Mouse (Mus musculus): ENCODE data around the gene Gabarap.

Gene Gabarap

DNA sequence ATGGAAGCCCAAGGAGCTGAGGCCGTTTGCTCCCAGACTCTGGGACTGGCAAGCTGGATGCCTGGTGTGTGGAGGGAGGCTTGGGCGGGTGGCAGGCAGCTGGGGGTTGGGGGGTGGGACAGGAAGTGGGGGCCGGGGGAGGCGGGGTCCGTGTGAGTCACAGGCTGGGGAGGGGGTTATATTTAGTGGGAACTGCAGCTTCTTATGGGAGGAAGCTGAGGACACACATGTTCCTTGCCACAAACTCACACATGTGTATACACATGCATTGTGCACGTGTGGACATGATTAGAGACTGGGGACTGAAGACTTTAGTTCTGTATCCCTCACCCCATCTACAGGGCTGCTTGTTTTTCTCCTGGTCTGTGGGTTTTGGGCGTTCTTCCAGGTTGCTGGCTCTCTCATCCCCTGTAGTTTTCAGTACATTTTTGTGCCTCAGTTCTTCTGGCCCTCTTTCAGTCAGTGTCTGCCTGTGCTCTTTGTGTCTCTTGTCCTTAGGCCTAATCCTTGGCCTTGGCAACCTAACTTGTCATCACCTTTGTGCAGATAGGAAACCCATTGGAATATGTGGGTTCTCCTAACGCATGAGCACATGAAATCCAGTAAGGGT is 29.2 kb downstream of the Gabarap start:
- DNase-seq (ENCODE audit: inconsistent ontology term), result peak; percentile 38

DNA sequence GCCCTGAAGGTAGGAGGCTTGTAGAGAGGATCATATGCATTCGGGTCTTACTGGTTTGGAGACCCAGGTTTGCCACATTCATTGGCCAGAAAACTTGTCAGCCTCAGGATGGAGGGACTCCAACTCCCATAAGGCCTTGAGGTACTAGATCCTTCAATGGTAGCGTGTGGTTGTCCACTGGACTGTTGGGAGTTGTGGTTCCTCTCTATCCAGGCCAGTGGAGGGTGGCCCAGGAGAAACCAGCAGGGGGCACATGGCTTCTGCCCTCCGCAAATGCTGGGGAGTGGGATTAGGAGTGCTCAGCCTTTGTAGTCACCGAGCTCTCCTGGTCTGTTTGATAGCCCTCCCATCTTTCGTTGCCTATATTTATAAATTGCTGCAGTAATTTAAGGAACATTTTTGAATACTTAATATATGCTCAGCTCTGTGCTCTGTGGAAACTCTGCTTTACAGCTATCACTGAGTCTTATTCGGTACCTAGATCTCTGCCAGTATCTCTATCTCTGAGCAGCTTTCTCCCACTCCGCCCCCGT is 29.9 kb downstream of the Gabarap start:
- DNase-seq (ENCODE audit: inconsistent ontology term), result peak; percentile 85

DNA sequence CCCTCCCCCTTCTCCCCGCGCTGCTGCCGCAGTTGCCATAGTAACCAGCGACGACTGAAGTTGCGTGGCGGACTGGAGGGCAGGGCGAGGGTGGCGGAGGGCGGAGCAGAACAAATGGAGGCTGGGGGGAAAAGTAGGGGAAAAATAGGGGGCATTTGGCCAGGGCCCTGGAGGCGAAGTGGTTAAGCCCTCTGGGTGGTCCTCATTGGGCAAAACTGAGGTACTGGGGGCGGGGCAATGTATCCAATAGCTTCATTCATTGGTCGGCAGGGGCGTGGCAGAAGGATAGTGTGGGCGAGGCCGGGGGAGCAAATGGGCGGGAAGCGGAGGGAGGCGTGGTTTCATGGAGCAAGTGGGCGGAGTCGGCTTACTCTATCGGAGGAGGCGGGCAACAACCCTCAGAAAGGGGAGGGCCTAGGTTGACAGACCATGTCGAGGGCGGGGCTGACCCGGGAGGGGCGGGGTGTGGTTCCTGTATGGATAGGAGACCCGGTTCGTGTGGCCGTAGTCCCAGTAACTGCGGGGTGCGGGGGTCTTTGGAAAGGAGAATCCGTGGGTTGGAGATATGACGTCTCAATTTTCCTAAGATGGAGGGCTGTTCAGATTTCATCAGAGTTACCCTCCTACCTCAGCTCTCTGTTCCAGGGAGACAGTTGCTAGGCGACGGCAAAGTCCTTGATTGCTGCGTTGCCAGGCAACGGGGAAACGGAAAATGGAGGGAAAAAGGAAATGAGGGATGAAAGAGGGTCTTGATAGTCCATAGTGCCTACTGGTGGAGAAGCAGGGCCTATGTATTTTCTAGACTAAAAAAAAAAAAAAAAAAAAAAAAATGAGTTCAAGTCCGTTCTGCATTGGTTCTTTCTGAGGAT is 30.6 kb downstream of the Gabarap start:
- DNase-seq (ENCODE audit: inconsistent ontology term), result peak; percentile 99

DNA sequence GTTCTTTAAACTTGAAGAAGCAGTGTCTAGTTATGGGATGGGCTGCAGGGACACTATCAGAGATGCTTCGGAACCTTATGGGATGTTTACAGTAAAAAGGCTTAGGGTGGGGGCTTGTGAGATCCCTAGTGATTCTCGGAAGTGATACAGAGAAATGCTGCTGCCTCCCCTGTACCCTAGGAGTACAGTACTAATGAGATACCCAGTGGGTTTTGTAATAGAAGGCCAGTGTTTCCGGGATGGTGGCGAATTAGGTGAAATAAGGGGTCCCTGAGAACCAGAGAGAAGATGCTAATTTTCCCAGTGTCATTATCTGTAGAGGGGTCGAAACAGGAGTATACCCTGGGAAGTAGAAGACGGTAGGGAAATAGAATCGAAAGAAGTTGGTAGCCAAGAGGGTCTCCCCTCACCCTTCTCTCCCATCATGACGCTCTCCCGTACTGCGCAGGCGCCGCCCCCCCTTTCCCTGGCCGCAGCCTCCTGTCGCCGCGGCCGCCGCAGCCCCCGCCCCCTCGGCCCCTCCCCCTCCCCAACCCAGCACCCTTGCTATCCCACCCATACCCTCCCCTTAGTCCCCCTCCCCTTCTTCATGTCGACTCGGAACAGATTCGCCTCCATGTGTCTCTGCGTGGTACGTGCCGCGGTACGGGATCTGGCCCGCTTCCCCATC is 32.7 kb downstream of the Gabarap start:
- DNase-seq (ENCODE audit: inconsistent ontology term), result peak; percentile 52

DNA sequence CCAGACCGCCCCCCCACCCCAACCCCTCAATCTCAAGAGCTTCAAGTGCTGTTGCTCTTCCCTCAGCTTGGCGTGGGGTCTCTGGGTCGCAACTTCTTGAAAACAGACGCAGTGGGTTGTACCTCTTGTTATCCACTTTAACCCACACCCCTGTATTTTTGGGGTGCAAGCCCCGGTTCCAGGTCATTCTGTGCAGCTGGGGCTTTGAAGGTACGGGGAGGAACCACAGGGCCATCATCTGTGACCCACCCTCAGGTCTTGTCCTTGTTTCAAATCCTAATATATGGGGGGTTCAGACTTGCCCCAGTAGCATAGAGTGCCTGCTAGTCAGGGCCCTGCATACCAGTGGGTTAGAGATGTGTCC is 33.2 kb downstream of the Gabarap start:
- no peak for DNase-seq (ENCODE audit: inconsistent ontology term)

DNA sequence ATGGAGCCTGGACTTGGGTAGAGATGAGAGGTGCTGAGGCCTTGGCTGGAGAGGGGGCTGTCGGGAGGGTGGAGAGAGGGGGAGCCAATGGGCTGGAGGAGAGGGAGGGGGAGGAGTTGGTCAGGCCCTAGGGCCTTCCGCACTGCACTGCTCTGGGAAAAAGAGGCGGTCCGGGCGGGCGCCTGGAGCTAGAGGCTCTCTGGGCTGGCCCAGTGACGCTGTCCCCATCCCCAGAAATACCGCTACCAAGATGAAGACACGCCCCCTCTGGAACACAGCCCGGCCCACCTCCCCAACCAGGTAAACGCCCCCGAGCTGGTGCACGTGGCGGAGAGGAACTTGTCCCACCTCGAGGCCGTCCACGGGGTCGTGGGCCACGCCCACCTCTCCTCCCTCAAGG is 35.7 kb downstream of the Gabarap start:
- peak; percentile 93 for DNase-seq (ENCODE audit: inconsistent ontology term)

DNA sequence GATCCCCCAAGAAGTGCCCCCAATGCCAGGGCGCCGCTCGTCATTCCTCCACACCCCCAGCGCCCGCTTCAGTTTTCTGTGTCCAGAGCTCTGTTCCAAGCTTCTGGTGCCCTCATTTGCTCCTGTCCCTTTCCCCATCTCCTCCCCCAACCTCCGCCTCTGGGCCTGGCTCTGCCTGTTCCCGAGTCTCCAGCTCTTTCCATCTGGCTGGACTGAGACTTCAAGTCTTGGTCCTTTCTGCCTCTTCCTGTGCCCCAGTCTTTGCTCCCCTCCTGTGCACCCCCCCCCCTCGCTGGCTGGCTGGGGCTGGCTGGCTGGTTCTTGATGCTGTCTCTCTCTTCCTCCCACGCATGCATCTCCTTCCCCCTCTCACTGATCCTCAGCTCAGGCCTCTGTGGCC is 36.5 kb downstream of the Gabarap start:
- peak; percentile 72 for DNase-seq (ENCODE audit: inconsistent ontology term)

DNA sequence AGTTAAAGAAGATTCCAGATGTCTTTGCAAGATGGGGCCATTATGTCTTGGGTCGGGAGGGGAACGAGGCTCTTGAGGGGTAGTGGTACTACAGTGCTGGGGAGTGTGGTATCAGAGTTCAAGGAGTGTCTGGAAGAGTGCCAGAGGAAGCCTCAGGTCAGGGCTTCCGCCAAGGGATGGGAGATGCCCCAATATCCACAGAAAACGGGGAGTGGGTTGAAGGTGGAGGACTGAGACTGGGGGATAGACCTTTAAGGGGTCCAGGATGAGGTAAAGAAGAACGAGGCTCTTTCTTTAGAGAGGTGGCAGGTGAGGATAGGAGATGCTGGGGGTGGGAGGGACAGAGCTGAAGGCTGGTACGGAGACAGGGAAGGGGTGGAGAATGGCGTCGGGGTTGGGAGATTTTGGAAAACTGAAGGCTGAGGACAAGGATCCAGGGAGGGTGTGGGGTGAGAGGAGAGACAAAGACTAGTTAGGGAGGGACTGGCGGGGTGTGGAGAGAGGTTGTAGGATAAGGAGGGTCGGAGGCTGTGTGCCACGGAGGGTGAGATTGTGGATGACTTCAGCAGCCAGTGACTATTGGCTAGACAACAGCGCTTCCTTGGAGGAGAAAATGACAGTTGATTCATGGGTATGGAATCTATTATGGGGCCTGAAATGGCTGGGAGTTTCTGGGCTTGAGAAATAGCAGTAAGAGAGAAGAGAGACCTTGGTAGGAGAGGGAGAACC is 37.6 kb downstream of the Gabarap start:
- DNase-seq (ENCODE audit: inconsistent ontology term), result no peak

DNA sequence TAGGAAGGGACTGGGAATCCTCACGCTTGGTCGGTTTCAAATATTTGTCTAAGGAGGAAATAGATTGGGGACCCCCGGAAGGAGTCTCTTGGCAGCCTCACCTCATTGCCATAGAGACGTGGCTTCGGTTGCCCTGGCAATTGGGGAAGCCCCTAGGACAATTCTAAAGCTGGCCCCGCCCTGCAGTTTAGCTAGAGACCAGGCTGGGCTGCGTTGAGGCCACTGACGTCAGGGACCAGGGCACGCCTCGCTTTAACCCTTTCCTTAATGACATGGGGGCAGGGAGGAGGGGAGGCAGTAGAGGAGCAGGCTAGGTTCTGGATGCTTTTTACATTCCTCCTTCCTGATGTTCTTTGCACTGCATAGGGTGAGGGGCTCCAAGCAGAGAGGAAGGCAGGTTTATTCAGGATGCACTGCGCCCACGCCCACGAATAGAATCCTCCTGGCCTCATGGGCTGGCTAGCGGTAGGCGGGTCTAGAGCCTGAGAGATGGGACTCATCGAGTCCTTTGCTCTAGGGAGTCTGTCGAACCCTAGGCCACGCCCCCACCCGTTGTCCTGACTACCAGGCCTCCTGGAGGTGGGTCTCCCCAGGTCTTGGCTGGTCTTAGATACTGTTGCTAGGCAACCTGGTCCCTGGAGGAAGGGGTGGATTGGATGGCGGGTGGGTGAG is 38.3 kb downstream of the Gabarap start:
- DNase-seq (ENCODE audit: inconsistent ontology term), result peak; percentile 97

DNA sequence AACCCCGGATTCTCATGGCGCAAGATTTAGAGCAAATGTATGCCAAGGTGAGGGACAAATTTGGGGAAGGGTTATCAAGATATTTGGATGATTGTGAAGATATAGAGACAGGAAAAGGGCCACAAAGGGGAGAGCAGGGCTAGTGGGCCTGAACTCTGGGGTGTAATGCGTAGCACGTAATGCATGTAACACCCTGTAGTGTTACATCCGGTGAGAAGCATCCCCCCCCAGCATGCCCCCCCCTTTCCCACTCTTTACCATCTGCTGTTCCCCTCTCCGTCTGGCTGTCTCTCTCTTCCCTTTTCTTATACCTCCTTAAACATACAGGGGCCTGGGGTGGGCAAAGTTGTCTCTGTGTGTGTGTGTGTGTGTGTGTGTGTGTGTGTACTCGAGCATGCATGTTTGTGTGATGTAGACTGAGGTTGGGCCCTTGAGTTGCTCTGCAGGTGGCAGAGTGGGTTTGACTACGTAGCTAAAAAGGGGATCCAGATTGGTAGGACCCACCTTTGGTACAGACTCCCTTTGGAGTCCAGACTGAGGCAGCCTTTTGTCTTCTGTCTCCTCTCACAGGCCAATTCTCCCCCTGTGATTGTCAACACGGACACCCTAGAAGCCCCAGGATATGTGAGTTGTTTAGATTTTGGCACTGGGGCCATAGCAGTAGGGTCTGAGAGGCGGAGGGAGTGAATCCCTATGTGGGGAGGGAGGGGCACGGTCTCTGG is 39.0 kb downstream of the Gabarap start:
- DNase-seq (ENCODE audit: inconsistent ontology term), result no peak

DNA sequence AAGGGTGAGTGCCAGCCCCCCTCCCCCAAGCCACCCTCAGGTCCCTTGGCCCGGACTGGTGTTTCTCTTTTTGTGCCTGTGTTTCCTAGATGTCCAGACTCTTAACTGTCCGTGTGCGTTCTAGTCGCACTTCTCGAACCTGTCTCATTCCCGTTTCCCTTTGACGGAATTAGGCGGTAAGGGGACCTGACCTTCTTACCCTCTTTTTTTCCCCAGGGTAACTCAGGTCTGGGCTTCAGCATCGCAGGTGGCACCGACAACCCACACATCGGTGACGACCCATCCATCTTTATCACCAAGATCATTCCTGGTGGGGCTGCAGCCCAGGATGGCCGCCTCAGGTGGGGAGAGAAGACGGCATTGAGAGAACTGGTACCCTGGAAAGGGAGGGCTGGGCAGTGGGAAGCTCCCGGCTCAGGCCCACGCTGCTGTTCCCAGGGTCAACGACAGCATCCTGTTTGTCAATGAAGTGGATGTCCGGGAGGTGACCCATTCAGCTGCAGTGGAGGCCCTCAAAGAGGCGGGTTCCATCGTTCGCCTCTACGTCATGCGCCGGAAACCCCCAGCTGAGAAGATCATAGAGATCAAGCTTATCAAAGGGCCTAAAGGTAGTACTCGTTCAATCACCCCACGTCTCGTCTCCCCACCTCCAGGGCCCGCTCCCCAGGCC is 39.8 kb downstream of the Gabarap start:
- no peak for DNase-seq (ENCODE audit: inconsistent ontology term)

DNA sequence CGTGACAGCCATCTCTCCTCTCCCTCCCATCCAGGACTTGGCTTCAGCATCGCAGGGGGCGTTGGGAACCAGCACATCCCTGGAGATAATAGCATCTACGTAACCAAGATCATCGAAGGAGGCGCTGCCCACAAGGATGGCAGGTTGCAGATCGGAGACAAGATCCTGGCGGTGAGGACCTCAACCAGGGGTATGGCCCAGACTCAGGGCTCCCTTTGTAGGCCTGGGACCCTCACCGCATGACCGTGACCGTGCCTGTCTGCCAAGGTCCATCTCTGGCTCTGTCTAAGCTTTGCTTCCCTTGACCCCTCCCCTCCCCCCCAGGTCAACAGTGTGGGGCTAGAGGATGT is 40.4 kb downstream of the Gabarap start:
- DNase-seq (ENCODE audit: inconsistent ontology term), result no peak

DNA sequence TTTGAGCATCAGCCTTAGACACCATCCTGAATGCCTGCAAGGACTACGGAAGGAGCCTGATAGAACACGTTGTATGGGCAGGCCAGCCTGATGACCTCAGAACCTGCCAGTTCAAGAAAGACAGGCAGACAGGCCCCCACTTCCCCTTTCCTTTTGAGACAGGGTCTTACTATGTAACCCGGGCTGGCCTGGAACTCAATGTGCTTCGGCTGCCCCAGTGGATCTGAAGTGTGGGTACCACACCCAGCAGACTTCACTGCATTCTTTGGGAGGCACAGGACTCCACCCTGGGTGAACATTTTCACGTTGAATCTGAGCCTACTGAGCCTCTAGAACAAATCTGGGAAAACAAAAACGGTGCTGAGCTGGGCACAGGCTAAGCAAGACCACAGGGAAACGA is 47.2 kb downstream of the Gabarap start:
- no peak for DNase-seq (ENCODE audit: inconsistent ontology term)

DNA sequence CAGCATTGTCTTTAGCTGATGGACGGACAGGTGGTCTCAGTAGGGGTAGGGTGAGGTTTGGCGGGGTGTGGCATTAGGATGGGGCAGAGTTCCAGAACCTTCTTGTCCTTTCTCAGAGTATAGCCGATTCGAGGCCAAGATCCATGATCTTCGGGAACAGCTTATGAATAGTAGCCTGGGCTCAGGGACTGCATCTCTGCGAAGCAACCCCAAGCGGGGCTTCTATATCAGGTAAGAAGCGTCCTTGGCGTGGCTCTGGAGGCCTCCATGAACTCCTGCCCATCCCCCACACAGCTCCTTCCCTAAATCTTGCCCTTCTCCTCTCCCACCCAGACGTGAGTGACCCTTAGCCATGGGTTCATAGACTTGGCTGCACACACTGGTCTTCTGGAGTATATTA is 48.7 kb downstream of the Gabarap start:
- DNase-seq (ENCODE audit: inconsistent ontology term), result no peak

DNA sequence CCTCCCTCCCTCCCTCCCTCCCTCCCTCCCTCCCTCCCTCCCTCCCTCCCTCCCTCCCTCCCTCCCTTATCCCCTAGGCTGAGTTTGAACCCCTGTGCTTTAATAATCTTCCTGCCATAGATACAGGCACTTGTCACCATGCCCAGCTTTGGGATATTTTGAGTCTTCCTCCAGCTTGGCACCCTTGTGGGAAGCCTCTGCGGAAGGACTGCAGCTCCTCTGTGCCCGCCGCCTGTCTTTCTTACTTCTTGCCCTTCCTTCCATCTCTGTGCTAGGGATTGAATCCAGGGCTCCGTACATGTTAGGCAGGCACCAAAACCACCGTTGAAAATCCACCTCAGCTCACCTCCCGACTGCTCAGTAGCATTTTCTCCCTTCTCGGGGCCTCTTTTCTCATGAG is 49.2 kb downstream of the Gabarap start:
- DNase-seq (ENCODE audit: inconsistent ontology term), result no peak

DNA sequence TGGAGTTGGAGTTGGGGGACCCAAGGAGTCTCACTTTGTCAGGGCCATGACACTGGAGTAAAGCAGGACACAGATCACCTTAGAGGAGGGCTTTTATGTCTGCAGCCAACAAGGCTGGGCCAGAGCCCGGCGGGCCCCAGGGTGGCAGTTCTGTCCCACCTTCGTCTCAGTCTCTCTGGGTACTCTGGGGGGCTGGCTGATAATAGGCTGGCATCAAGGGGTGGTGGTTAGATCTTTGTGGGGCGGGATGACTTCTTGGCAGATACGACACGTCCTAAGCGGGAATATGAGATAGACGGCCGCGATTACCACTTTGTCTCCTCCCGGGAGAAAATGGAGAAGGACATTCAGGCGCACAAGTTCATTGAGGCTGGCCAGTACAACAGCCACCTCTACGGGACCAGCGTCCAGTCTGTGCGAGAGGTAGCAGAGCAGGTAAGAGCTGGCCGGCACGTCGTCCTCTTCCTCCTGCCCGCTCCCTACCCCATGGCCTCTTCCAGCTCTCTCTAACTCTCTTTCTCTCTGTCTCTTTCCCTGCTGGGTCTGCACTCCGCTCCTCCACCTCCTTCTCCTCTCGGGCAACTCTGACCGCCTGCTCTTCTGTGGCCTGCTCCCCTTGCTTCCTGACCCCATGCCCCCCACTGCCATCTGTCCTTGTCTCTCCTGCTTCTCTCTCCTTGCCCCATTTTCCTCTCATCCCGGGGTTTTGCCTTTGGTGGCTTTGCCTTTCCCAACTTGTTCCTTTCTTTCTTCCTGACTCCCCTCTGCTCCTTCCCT is 51.6 kb downstream of the Gabarap start:
- DNase-seq (ENCODE audit: inconsistent ontology term), result no peak

DNA sequence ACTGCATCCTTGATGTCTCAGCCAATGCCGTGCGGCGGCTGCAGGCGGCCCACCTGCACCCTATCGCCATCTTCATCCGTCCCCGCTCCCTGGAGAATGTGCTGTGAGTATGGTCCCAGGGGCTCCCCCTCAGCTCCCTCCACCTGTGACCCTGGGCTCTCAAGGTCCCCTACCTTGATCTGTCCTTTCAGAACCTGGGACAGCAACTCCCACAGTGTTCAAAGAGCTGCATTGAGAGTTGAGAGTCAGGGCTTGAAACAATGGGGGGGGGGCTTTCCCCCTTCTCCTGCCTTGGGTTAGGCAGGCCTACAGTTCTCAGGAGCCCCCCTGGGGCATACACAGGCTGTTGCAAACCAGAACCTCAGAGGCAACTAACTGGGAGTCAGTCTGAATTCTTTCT is 52.7 kb downstream of the Gabarap start:
- no peak for DNase-seq (ENCODE audit: inconsistent ontology term)

Data from Muller cell, postnatal 12 days (primary cell).